Mouse (Mus musculus) embryonic facial prominence, embryonic 14.5 days (tissue): ENCODE measurements around the gene Adgrf5. TPM values are rescaled to one million over a fixed set of nuclear protein-coding genes. Genes with fewer than 3 reads are reported as not detected.
A peak's percentile ranks its signal among the peaks of the same experiment; 100 is the strongest.
"Not testable (repeated sequence)": the region's sequence is repeated elsewhere in the genome, so short reads cannot be mapped to it uniquely, and the experiment has no call there.

Experiments used
- ATAC-seq: fragments of 200-750 bp; cut with Nextera tagmentation; 2 replicates; pipeline ENCODE4 v1.8.0; 2017; ENCODE audit warnings: low read depth, moderate number of reproducible peaks, moderate TSS enrichment
- DNase-seq: peaks from one replicate; pipeline ENCODE4 v3.0.0-alpha.2; 2015; ENCODE audit warnings: low spot score
- H3K27ac ChIP-seq: fragments of 300-500 bp; sonication (generic); replicated peaks from 2 replicates; pipeline ENCODE4 v1.5.1; 2014; ENCODE audit warnings: low read depth, mild to moderate bottlenecking, low read length, moderate library complexity
- H3K27me3 ChIP-seq: fragments of 300-500 bp; sonication (generic); replicated peaks from 2 replicates; pipeline ENCODE4 v1.6.1; 2014; ENCODE audit warnings: low read length; ENCODE audit not compliant: control insufficient read depth, insufficient read depth
- H3K36me3 ChIP-seq: fragments of 300-500 bp; sonication (generic); 2 replicates; pipeline ENCODE4 v1.6.1; 2014; ENCODE audit warnings: low read length, mixed read lengths; ENCODE audit not compliant: control insufficient read depth, insufficient read depth
- H3K4me1 ChIP-seq: fragments of 300-500 bp; sonication (generic); 2 replicates; pipeline ENCODE4 v1.6.1; 2014; ENCODE audit warnings: antibody characterized with exemption, low read length; ENCODE audit not compliant: control insufficient read depth, insufficient read depth
- H3K4me2 ChIP-seq: fragments of 300-500 bp; sonication (generic); 2 replicates; pipeline ENCODE4 v1.6.1; 2014; ENCODE audit warnings: low read depth, mild to moderate bottlenecking, low read length, moderate library complexity, mixed read lengths
- H3K4me3 ChIP-seq: fragments of 300-500 bp; sonication (generic); 2 replicates; pipeline ENCODE4 v1.5.1; 2014; ENCODE audit warnings: low read depth, mild to moderate bottlenecking, low read length
- H3K9ac ChIP-seq: fragments of 300-500 bp; sonication (generic); 2 replicates; pipeline ENCODE4 v1.6.1; 2014; ENCODE audit warnings: low read depth, mild to moderate bottlenecking, low read length, moderate library complexity, mixed read lengths
- H3K9me3 ChIP-seq: fragments of 300-500 bp; sonication (generic); 2 replicates; pipeline ENCODE4 v1.6.1; 2016; ENCODE audit warnings: low read length; ENCODE audit not compliant: control insufficient read depth
- WGBS: fragments of 180-500 bp; shearing (Covaris S2); extraction: QIAGEN DNeasy Blood & Tissue Kit; methylation state at CpG from one replicate; pipeline ENCODE4 v1.1.7; 2014; 5-methylcytosine and 5-hydroxymethylcytosine counted together
- polyA plus RNA-seq: library from polyadenylated mRNA; unstranded; fragments of >200 nt; fragmentation: Nextera tagmentation; extraction: Ambion mirVana; gene quantifications from 2 replicates; pipeline ENCODE4 v1.2.1, GENCODE M21; 2014

Adgrf5 gene
- polyA plus RNA-seq, 1 experiment from 2014 or later = 13.0 TPM

DNA sequence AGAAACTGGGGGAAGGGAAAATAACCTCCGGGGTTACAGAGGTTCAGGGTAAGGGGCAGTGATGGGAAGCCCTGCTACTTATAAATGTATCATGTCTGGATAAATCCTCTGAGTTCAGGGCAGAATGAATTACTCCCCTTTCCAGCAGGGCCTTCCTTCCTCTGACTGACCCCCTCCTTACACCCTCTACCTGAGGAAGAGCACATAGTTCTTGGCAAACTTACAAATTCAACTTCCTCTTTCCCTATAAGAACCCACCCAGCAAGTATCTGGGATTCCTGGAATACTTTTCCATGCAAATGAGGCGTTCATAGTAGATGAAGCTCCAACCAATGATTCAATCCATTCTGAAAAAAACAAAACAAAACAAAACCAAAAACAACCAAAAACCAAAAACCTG, 22.6 kb upstream of the Adgrf5 start:
- no peak for ATAC-seq

DNA sequence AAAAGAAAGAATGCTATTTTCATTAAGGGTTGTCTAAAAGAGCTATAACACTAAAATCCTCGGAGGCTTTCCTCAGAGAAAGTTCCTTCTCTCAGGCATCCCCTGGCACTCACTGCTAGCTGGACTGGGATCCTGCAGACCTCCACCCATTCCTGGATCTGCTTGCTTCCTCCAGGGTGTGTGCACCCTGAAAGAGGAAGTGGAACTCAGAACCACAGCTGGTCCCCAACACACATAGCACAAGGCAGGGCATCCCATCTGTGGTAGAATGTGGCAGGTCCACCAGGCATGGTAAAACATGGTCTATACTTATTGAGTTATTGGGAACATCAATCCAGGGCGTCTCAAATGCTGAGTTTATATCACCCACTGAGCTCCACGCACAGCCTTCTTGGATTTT, 22.0 kb upstream of the Adgrf5 start:
- Histone ChIP-seq H3K36me3 (no peaks in the 10 kb centered on the region), H3K4me1 (no peaks in the 10 kb centered on the region), H3K27ac (no peak overlapping the region), H3K4me3 (no peak overlapping the region), H3K27me3 (no peaks in the 10 kb centered on the region), H3K9me3 (no peaks in the 10 kb centered on the region), H3K9ac (no peak overlapping the region), H3K4me2 (no peak overlapping the region)
- no peak for ATAC-seq
- WGBS = 85% methylated on average over 3 of the region's 3 CpGs
- DNase-seq = no peak

More for the DNA sequence above, 22.6 kb upstream of the Adgrf5 start:
- DNase-seq = no peak
- H3K9me3 ChIP-seq = no peaks in the 10 kb centered on the region
- no peak overlapping the region for H3K4me2 ChIP-seq
- H3K4me1 ChIP-seq = no peaks in the 10 kb centered on the region
- no peak overlapping the region for H3K27ac ChIP-seq
- no peak overlapping the region for H3K4me3 ChIP-seq
- H3K27me3 ChIP-seq = no peaks in the 10 kb centered on the region
- H3K36me3 ChIP-seq = no peaks in the 10 kb centered on the region
- 77% methylated on average over 2 of the region's 2 CpGs for WGBS
- H3K9ac ChIP-seq = no peak overlapping the region

DNA sequence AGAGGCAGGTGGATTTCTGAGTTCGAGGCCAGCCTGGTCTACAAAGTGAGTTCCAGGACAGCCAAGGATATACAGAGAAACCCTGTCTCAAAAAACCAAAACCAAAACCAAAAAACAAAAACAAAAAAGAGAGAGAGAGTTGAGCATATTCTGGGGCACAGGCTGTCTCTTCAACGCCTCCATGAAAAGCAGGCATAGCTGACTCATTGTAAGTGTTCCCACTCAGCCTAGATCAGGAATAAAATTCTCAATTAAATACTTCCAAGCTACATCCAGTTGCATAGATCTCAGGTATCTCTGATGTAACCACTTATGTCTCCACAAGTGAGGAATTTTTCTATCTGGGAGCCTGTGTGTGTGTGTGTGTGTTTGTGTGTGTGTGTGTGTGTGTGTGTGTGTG, 13.8 kb upstream of the Adgrf5 start:
- not testable (repeated sequence) for H3K27ac ChIP-seq, ATAC-seq, H3K4me1 ChIP-seq, H3K36me3 ChIP-seq, DNase-seq, H3K9me3 ChIP-seq, H3K27me3 ChIP-seq, H3K9ac ChIP-seq, H3K4me2 ChIP-seq, H3K4me3 ChIP-seq
- whole genome bisulfite sequencing = 84% methylated on average over 2 of the region's 2 CpGs

DNA sequence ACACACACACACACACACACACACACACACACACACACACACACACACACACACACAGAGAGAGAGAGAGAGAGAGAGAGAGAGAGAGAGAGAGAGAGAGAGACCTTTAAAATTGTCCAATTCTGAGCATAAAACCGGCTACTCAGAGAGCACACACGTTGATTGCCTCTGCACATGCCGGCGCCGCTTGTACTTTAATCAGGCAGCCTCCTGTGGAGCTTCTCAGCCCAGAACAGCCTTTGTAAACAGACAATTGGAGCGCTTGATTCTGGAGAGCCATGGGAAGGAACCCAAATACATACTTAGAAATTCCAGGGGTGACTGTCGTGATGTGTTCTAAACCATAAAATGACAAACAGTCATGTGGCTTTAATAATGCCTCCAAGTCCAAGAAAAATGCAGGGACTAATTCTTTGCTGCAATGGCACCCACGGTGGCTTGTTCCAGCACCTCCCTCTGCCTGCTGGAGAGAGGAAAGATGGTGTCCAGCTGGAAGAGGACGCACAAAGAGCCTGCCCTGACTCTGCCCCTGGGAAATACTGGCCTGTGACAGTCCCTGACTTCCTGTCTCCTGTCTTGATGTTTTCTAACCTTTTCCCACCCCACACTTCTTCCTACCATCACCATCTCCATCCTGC, 2.2 kb upstream of the Adgrf5 start:
- DNase-seq (peak; percentile 45), ATAC-seq (no peak)
- Histone ChIP-seq H3K27ac (no peak overlapping the region), H3K4me3 (no peak overlapping the region), H3K4me2 (no peak overlapping the region), H3K4me1 (peaks cover 3% of the 10 kb centered on the region; the same call in 1 of the 2 replicates), H3K36me3 (no peaks in the 10 kb centered on the region), H3K9me3 (no peaks in the 10 kb centered on the region), H3K9ac (no peak overlapping the region), H3K27me3 (no peaks in the 10 kb centered on the region)
- WGBS = 11% methylated on average over 9 of the region's 9 CpGs

DNA sequence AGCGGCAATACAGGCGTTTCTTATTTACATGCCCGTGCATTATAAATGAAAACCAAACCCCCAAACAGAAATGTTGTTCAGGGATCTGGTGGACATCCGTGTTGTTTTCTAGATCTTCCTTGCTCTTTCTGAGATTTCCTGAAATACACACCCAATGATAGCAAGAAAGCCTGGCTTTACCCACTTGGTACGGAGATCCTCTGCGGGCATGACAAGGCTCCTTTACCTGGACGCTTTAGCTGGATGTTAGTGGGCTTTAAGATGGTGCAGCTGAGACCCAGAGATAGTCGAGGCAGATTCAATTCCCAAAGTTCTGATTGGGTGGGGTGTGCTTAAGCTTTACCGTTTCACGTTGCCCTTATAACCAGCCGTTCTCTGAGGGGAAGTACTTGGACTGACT, 770 bp downstream of the Adgrf5 start:
- H3K4me2 ChIP-seq = no peak overlapping the region

DNA sequence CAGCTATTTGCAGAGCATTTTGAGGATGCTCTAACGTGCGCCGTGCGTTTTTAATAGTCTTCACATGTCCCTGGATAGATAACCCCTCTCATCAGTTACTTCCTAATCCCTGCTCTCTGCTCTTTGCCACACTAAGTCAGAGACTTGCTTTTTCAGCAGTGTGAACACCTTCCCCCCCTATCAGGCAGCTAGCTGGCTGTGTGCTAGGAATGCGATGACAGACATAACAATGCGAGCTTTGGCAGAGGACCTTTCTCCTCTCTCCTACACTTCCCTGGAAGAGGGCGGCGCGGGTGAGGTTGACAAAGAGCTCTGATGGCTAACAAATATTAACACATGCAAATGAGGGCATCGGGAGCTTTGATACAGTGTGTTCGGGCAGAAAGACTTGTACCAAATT, 2.1 kb downstream of the Adgrf5 start:
- no peak overlapping the region for H3K27ac ChIP-seq
- H3K4me2 ChIP-seq = no peak overlapping the region
- WGBS = 61% methylated on average over 11 of the region's 11 CpGs
- no peak for DNase-seq
- H3K9me3 ChIP-seq = no peaks in the 10 kb centered on the region
- H3K27me3 ChIP-seq = no peaks in the 10 kb centered on the region
- H3K4me3 ChIP-seq = no peak overlapping the region
- ATAC-seq = no peak
- peaks cover 3% of the 10 kb centered on the region; the same call in 1 of the 2 replicates for H3K4me1 ChIP-seq
- H3K9ac ChIP-seq = no peak overlapping the region
- H3K36me3 ChIP-seq = no peaks in the 10 kb centered on the region

More for the DNA sequence above, 770 bp downstream of the Adgrf5 start:
- DNase-seq (no peak), ATAC-seq (no peak)
- Histone ChIP-seq H3K27ac (no peak overlapping the region), H3K4me1 (peaks cover 3% of the 10 kb centered on the region; the same call in 1 of the 2 replicates), H3K36me3 (no peaks in the 10 kb centered on the region), H3K9me3 (no peaks in the 10 kb centered on the region), H3K27me3 (no peaks in the 10 kb centered on the region), H3K9ac (no peak overlapping the region), H3K4me3 (peak overlapping the region; percentile 14; the same call in 1 of the 2 replicates)
- 78% methylated on average over 11 of the region's 11 CpGs for WGBS

DNA sequence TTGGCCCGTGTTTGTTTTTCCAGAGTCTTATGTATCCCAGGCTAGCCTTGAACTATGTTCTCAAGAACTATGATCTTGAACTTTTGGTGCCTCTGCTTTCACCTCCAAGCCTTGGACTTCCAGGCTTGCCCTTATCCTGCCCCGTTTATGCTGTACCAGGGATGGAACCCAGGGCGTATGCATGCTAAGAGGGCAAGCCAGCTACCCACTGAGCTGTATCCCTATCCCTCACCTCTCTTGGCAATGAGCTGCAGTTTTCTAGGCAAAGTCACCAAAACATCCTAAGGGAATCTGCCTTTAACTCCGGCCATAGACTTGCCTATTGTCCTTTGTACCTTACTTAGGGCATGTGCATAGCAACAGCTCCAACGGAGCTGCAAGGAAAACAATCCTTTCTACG, 2.6 kb downstream of the Adgrf5 start:
- 73% methylated on average over 6 of the region's 6 CpGs for WGBS
- H3K4me3 ChIP-seq = no peak overlapping the region
- ATAC-seq = no peak
- no peaks in the 10 kb centered on the region for H3K27me3 ChIP-seq
- no peaks in the 10 kb centered on the region for H3K9me3 ChIP-seq
- no peaks in the 10 kb centered on the region for H3K36me3 ChIP-seq
- no peak overlapping the region for H3K27ac ChIP-seq
- DNase-seq = no peak
- no peak overlapping the region for H3K9ac ChIP-seq
- peak overlapping the region; percentile 18; the same call in 1 of the 2 replicates for H3K4me2 ChIP-seq
- H3K4me1 ChIP-seq = peaks cover 3% of the 10 kb centered on the region; the same call in 1 of the 2 replicates

DNA sequence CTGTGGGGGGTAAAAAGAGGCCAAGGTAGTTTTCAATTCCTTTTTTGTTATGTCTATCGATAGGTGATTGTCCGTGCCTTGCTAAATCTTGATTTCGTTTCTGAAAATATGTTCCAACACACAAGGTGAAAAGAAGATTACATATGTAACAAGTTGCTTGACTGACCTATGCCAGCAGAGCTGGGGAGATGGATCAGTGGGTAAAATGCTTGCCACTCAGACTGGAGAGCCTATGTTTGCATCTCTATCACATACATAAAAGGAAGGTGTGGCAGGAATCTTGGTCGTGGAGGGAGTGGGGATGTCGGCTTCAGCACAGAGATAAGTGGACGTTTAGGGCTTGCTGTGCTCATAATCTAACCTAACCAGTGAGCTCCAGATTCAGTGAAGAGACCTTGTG, 3.7 kb downstream of the Adgrf5 start:
- no peak for DNase-seq
- Histone ChIP-seq H3K36me3 (no peaks in the 10 kb centered on the region), H3K4me2 (no peak overlapping the region), H3K9me3 (no peaks in the 10 kb centered on the region), H3K4me1 (0 out of 2 replicates have a peak, but pooled peaks cover 3% of the 10 kb centered on the region), H3K4me3 (no peak overlapping the region), H3K27me3 (no peaks in the 10 kb centered on the region), H3K9ac (no peak overlapping the region), H3K27ac (no peak overlapping the region)
- no peak for ATAC-seq
- WGBS = 71% methylated on average over 6 of the region's 6 CpGs

DNA sequence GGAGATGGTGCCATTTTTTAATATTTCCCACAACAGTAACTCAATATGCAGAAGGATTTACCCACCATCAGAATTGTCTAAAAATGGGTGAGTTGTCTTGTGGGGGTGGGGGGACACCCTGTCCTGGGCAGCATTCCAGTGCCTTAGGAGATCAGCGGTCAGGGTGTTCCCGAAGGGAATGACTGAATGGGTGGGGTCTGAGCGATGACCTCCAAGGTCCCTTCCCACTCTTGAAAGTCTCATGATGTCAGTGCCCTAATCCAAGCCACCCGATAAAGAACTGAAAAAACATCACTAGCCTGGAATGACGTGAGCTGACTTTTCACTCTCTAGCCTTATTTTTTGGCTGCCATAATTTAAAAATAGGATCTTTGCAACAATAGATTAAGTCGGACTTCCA, 5.0 kb downstream of the Adgrf5 start:
- H3K36me3 ChIP-seq = no peaks in the 10 kb centered on the region

More for the DNA sequence above, 5.0 kb downstream of the Adgrf5 start:
- no peak overlapping the region for H3K27ac ChIP-seq
- no peaks in the 10 kb centered on the region for H3K4me1 ChIP-seq
- H3K4me2 ChIP-seq = no peak overlapping the region
- no peak for DNase-seq
- 82% methylated on average over 6 of the region's 6 CpGs for WGBS
- no peaks in the 10 kb centered on the region for H3K9me3 ChIP-seq
- no peak for ATAC-seq
- H3K27me3 ChIP-seq = no peaks in the 10 kb centered on the region
- no peak overlapping the region for H3K4me3 ChIP-seq
- H3K9ac ChIP-seq = no peak overlapping the region
